Mouse (Mus musculus): ENCODE measurements at regions not wholly inside any gene's neighbourhood (a gene's known extent, or its start where the extent isn't known, plus 50 kb on each side); places are given as distances from the start of the nearest gene placed in this dataset.

DNA sequence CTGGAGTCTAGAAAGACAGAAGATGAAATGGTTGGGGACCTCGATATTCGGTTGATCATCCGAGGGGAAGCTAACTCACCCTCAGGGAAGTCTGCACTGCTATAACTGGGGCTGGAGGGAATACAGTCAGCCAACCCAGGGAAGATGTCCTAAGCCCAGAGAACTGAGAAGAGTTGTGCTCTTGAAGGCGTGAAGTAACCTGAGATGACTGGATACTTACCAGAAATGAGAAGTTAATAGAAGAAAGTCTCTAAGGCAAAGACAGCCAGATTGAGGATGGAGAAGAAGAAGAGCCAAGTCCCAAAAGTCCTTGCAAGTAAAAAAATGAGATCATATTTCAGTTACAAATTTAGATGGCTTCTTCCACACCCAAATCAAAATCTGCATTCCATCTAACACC lies 146.5 kb upstream of the Usp24 start:
- DNase-seq (ENCODE audit: low spot score) = no peak

DNA sequence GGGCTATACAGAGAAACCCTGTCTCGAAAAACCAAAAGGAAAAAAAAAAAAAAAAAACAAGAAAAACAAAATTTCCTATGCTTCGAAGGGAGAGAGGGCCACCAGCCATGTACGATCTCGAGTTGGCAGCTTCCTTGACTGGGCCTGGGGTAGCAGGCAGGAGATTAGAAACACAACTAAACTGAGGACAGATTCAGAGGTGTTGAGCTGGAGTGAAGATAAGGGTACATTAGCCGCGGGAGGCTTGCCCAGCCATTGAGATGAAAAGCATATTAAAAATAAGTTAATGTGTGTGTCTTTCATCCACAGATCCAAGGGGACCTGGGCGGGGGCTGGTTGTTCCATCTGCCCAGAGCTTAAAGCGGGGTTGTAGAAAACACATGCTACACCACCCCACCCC lies 145.3 kb upstream of the Usp24 start:
- no peak for DNase-seq (ENCODE audit: low spot score)

DNA sequence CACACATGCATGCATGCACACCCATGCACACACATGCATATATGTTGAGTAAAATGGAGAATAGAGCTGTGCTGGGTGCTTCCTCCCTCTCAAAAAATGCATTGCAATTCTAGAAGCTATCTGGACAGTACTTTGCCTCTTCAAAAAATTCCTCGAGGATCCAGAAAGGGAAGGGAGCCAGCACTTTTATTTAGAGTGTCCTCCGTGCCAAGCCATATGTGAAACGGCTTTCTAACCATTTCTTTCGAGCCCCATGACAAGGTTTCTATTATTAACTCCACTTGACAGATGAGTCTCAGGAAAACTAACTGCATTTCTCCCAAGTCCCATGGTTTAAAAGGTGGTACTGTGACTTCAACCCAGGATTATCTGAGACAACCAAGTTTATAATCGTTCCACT lies 140.7 kb upstream of the Usp24 start:
- DNase-seq (ENCODE audit: low spot score) = no peak

DNA sequence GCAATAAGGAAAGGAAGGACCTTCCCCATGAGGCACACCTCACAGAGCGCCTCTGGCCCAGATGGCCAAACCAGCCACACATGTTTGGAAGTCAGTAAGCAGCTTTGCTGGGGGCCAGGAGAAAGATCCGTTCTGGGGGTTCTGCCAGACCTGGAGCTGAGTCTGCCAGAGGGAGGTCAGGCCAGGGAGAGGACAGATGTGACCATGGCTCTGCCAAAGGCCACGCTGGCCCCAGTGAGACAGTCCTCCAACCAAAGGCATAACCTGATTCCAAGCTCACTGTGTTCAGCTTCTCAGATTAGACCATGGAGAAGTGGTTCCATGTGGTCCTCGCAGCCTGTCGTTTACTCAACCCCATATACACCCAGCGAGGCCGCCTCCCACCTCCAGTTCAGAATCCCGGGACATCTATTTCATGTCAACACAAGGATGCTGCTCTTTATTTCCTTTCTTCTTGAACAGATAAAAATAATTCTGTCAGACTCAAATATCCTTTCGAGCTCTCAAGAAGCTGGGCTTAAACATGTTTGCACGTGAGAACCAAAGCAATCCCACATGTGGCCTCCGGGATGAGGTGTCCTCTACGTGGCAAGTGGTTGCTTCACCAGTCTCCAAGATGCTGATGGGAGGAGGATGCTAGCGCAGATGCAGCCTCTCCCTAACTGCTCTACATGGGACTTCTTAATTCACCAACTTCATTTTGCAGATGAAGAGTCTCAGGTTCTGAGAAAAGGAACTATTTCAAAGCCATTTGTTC lies 130.1 kb upstream of the Usp24 start:
- DNase-seq (ENCODE audit: low spot score) = no peak

DNA sequence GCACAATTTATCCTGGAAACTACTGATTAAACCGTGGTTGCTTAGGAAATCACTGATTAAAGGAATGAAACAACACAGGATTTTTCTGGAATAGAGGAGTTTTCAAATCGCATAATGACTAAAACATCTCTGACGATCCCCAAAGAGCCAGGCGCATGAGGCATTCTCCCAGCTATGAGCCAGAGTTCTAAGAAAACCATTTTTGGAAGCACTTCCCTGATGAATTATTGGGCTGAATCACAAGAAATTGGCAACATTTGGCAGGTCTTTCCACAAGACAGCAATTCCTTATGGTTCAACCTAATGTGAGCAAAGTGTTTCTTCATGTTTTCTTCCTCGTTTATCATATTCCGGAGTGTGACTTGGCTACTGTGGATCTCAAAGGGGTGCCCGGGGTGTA lies 129.3 kb upstream of the Usp24 start:
- no peak for DNase-seq (ENCODE audit: low spot score)

DNA sequence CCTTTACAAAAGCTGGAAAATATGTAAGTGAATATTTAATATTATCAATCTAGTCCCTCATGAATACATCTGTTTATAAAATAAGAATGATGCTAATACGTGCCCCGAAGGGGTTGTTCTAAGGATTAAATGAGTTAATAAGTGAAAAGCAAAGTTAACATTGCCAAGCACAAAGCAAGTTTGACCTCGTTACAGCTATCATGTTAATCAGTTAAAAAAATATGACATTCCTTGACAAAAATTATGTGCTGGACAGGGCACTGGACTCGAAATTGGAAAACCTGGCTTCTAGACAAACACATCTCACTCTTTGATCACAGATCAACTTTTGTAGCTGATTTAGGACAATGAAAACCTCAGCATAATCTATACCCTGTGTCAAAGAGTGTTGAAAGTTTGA lies 125.8 kb upstream of the Usp24 start:
- DNase-seq (ENCODE audit: low spot score) = no peak

DNA sequence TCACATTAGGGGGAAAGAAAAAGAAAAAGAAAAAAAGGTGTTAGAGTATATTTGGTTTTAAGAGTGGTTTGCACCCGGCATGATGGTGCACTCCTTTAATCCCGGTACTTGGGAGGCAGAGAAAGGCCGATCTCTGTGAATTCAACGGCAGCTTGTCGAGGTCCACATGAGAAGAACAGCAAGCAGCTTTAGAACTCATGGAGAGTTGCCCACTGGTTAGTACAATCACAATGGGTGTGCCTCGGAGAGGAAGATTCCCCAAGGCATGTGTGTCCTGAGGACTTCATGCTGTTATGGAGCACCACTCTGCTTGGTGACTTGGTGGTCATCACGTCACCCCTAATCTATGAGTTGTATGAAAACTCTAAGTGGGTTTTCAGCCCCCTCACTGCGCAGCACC lies 124.7 kb upstream of the Usp24 start:
- no peak for DNase-seq (ENCODE audit: low spot score)

DNA sequence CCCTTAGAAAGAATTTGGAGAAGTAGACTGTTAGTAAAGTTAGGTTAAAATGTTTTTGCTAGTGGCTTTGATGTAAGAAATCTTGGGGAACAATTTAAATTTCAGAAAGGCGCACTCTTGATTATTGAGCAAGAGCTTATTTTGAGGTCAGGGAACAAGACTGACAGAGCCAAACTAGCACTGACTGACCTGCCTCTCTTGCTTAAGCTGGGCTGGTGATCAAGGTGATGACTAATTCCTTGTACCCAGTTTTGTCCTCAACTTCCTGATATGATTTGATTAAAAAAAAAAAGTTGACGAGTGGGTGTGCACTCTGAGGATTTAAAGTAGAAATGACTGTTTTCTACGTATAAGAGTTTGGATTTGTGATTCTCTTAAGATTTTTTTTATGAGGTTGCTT lies 124.2 kb upstream of the Usp24 start:
- DNase-seq (ENCODE audit: low spot score) = no peak

DNA sequence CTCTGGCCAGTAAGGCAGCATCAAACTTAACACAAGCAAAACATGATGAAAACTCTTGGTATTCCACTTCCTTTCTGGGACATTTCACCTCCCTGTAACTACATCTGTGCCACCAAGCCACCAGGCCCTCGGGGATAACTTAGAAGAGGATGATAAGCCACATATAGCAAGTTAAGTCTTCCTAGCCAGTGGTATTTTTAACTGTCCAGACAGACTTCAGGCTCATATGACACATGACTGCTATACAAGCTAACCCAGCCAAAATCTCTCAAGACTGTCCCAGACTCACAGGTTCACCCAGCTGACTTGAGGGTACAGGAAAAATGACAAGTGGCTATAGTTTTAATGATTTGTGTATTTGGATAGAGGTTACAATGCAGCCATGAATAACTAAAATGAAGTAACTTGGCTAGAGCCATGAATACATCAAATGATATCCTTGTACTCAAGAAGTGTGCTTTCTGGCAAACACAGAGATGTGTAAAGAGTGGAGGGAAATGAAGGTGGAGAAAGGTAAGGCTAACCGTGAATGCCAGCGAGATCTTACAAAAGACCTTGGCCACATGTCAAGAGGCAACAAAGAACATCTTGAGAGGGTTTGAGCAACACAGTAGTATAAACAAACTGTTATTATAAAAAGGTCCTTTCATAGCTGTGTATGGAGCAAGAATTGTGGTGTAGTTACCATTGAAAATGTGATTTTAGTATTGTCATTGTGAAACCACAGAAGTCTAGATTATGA lies 122.6 kb upstream of the Usp24 start:
- no peak for DNase-seq (ENCODE audit: low spot score)

DNA sequence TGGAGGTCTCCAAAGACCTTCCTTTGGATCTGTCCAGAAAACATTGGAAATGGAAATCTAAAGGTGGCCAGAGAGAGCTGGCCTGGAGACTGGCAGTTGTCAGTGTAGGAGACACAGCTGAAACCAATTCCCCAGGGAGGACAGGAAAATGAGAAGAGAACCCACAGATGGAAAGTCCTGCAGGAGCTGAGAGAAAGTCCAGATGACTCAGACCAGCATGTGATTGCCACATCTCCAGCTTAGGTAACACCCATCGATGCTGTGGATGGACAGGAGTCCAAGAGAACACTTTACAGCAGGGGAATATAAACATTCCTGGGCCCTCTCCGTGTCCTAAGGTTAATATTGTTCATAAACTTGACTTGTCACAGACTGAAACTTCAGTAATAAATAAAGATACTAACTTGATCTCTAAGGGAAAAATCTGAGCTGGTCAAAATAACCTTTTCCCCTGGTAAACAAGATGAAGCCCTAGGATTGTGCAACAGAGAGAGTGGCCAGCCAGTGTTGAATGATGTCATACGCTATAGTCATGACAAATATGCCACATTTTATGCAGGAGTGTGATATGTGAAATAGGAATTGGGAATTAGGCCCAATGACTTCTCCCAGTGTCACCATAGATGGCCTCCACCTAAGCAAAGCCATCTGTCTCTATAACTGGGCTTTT lies 120.4 kb upstream of the Usp24 start:
- DNase-seq (ENCODE audit: low spot score) = no peak

DNA sequence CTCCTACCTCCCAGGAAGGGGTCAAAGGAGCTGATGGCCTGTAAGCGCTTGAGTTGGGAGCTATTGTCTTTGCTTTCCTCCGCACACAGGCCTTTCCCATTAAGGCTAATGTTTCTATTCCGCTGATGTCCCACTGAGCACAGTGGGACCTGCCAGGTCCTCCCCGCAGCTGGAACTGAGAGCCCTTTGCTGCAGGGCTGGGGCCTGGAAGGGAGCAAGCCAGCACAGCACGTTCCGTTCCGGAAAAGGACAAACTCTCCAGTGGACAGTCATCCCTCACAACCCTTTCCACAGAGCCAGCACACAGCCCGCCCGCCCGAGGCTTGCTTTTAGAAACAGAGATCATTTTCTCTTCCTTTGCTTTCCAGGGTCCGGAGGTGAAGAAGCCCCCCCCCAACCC lies 116.2 kb upstream of the Usp24 start:
- DNase-seq (ENCODE audit: low spot score) = no peak

DNA sequence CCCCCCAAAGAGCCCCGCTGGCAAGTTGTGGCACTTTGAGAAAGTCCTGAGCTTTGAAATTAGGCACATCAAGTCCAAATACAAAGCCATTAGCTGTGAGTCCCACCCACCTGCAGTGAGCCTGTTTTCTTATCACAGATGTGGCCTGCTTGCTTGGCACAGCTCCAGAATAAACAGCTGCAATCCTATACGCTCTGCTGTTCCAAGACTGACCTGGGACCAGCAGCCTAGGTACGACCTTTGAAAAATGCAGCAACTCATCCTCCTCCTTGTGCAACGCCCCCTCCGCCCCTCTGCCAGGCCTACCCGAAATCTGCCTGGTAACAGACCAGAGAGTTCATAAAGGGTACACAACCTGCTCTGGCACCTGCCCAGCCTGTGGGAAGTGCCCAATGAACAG lies 115.8 kb upstream of the Usp24 start:
- no peak for DNase-seq (ENCODE audit: low spot score)

DNA sequence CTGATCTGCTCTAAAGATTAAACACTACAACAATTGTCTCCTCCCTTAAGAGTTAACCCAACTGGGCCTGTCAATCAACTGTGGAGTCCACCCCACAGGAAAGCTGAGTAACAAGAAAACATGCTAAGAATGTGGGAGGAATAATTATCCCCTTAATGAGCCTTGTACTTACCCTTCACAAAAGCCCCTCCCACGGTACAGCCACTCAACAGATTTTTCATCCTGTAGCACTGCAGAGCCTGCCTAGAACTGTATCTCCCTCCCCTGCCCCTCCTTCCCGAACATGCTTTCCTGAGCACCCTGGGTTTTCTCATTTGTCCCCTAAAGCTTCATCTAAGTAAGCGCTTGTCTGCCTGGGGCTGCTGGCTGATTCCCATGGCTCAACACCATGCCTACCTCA lies 113.5 kb upstream of the Usp24 start:
- DNase-seq (ENCODE audit: low spot score) = no peak

DNA sequence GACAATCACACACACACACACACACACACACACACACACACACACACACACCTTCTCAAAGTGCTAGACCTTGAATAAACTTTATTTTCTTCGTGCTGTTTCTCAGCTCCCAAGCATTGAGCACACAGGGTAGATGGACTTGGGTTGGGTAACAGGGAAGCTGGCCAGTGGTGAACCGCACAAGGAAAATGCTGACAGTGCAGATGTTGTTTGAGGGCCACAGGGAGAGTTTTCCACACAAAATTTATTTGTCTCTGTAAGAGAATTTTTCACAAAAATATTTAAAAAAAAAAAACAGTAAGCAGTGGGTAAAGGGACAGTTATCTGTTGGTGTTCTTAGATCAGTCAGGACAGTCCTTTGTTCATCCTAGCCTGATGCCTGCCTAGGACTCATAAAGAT lies 110.8 kb upstream of the Usp24 start:
- no peak for DNase-seq (ENCODE audit: low spot score)

DNA sequence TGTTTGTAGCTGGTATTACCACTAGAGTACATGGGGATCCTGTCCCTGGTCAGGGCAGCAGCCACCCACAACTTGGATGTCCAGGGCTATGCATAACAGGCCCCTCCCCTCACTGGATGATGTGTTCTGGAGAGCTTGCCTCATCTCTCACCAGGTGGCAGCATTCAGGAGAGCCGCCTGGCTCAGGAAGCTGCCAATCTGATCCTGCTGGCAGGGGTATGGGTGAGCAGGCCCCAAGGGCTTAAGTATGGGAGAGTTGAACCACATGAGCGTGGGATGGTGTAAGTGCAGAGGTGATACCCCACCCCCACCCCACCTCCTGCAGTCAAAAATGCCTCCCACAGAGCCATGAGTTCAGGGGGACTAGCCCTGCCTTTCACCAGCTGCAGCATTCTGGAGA lies 110.0 kb upstream of the Usp24 start:
- no peak for DNase-seq (ENCODE audit: low spot score)

DNA sequence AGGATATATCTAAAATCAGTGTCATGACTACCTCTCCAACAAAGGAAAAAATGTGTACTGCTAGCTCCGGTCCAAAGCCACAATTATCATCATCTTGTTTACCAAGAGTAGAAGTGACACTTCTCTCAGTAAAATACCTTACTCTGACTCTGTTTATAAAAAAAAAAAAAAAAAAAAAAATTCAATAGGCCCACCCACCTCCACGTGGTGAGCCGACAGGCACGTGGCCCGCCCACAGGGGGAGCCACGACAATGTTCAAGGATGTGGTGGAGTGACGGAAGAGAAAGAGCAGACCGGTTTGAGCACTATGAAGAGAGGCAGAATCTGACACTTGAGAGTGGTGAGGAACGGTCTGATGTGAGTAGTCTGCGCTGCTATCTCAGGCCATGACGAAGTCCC lies 106.5 kb upstream of the Usp24 start:
- no peak for DNase-seq (ENCODE audit: low spot score)

DNA sequence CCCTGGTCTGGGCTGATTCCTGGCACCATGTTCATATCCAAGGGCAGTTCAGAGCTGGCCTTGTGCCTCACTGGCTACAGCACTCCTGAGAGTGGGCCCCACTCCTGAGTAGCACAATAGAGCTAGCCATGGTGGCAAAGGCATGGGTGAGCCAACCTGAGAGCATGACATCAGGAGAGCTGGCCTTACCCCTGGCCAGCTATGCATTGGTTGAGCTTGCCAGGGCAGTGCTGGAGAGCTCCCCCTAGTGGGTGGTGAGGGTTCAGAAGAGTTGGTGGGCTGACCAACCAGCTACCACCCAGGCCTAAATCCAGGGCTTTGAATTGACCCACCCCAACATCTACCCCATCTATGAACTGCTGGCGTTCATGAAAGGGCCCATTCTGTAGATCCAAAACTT lies 106.0 kb upstream of the Usp24 start:
- DNase-seq (ENCODE audit: low spot score) = no peak

DNA sequence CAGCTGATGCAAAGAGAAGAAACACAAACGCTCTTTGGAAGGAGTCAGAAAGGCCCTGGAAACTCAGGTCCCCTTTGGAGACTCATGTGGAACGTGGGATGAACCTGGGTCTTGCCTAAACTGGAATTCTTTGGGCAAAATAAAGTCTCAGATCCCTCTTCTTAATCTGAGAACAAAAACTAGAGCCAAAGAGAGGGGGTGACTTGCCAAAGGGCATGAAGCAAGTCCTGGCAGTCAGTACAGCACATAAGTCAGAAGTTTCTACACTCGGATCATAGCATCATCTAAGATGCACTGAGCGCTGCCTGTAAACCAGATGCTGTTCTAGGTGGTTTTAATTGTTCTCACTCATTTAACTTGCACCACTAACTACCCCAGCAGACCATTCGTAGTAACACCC lies 101.8 kb upstream of the Usp24 start:
- DNase-seq (ENCODE audit: low spot score) = no peak

DNA sequence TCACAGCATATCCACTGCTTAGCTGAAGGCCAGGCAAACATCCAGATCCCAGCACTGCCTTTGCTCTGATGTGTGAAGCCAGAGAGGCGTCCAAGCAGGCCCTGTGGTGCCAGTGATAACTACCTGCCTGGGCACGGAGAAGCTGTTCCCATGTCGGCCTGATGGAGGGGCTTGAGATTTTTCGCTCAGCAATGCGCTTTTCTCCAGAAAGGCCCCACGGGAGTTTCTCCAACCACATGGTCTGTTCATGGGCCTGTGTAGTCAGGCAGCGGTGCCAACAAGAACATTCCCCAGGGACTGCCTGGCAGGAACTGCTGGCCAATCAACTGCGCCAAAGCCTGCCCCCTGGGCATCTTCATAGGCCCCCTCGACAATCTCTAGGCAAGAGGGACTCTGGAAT lies 95.4 kb upstream of the Usp24 start:
- no peak for DNase-seq (ENCODE audit: low spot score)

DNA sequence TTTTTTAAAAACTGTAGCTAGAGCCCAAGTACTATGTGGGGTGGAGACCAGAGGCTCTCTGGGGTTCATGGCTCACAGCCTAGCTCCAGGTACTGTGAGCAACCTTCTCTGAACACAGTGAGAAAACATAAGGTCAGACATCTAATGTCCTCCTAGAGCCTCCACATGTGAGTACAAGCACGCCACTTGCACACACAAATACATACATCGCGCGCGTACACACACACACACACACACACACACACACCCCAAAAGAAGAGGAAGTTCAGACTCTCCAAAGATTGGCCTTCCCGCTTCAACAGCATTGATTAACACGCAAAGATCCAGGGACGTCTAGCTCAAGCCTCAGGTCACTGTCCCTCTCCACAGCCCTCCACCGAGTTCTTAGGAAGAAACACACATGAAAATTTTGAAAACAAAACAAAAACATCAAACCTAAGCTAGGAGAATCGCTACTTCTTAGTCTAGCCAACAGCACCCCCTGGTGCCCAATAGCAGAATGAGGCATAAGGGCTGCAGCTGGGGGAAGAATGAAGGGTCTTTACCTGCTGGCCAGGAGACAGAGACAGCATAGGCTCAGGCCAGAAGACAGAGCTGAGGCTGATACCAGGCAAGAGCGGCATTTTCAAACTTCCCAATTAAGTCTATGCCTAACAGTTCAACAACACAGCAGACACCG lies 90.7 kb upstream of the Usp24 start:
- DNase-seq (ENCODE audit: low spot score) = no peak

DNA sequence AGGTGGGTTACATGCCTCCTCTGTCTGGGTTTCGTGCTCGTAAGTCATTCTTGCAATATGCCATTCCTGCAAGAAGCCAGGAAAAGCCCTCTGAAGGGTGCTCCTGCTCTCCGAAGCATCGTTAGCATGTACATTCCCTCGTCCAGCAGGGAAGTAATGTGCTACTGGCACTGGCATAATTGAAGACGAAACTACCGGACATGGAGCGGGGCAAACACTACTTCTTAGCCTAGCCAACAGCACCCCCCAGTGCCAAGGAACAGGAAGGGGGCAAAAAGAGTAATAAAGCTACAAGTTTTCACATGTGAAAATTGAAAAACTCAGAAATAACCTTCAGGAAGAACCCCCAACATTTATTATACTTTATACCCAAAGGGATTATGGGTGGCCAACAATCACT lies 88.6 kb upstream of the Usp24 start:
- no peak for DNase-seq (ENCODE audit: low spot score)

DNA sequence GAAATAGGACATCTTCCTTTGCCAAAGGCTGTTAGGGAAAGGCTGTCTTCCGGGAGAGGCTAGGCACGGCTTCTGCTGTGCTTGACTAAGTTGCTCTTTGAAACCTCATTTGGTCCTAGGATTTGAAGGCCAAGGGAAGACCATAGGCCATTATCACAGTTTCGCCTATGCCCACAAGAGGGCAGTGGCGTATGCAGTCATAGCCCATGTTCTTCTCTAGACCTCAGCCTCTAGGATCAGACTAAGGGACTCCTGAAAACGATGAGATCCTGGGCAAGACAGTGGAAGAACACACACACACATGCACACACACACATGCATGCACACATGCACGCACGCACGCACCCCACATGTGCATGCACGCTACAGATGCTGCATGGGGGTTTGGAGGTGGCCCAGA lies 87.5 kb upstream of the Usp24 start:
- DNase-seq (ENCODE audit: low spot score) = peak; percentile 23

DNA sequence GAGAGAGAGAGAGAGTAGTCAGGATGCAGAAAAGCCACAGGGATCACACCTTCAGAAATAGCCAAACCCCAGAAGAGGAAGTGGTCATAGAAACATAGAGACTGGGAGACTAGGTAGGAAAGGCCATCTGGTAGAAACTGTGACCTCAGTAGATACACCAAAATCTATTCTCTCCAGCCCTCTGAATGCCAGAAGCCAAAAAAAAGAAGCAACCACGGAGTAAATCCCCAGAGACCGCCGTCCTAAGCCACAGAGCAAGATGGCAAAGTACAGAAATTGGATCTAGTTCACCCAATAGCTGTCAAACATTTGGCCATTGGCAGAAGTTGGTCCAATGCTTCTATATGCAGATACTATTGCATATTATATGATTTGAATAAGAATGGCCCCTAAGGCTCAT lies 86.5 kb upstream of the Usp24 start:
- DNase-seq (ENCODE audit: low spot score) = no peak

Measured in spleen, adult 12 weeks (tissue).